Mouse (Mus musculus) embryonic facial prominence, embryonic 11.5 days (tissue): ENCODE results near the gene Dnm1. TPM values are rescaled to one million over a fixed set of nuclear protein-coding genes. Genes with fewer than 3 reads are reported as not detected.
A peak's percentile ranks its signal among the peaks of the same experiment; 100 is the strongest.

Source experiments
- ATAC-seq: fragments of 200-750 bp; cut with Nextera tagmentation; replicated peaks from 2 replicates; pipeline ENCODE4 v1.8.0; 2017; ENCODE audit warnings: low read depth; ENCODE audit not compliant: insufficient number of reproducible peaks, low FRiP score, low TSS enrichment
- DNase-seq: peaks from one replicate; pipeline ENCODE4 v3.0.0-alpha.2; 2015; ENCODE audit warnings: low spot score
- H3K27ac ChIP-seq: fragments of 300-500 bp; sonication (generic); replicated peaks from 2 replicates; pipeline ENCODE4 v1.5.1; 2014; ENCODE audit warnings: mild to moderate bottlenecking, low read depth, low read length, control low read depth
- H3K27me3 ChIP-seq: fragments of 300-500 bp; sonication (generic); 2 replicates; pipeline ENCODE4 v1.6.1; 2014; ENCODE audit warnings: mild to moderate bottlenecking, low read length, moderate library complexity, mixed read lengths; ENCODE audit not compliant: control insufficient read depth, insufficient read depth
- H3K36me3 ChIP-seq: fragments of 300-500 bp; sonication (generic); replicated peaks from 2 replicates; pipeline ENCODE4 v1.6.1; 2014; ENCODE audit warnings: low read depth, mild to moderate bottlenecking, low read length, moderate library complexity, mixed read lengths; ENCODE audit not compliant: control insufficient read depth, insufficient read depth
- H3K4me1 ChIP-seq: fragments of 300-500 bp; sonication (generic); 2 replicates; pipeline ENCODE4 v1.6.1; 2014; ENCODE audit warnings: low read length, mixed read lengths; ENCODE audit not compliant: control insufficient read depth, insufficient read depth
- H3K4me2 ChIP-seq: fragments of 300-500 bp; sonication (generic); 2 replicates; pipeline ENCODE4 v1.6.1; 2014; ENCODE audit warnings: low read depth, mild to moderate bottlenecking, control low read depth, low read length, moderate library complexity
- H3K4me3 ChIP-seq: fragments of 300-500 bp; sonication (generic); 2 replicates; pipeline ENCODE4 v1.5.1; 2014; ENCODE audit warnings: low read depth, low read length, control low read depth
- H3K9ac ChIP-seq: fragments of 300-500 bp; sonication (generic); replicated peaks from 2 replicates; pipeline ENCODE4 v1.6.1; 2014; ENCODE audit warnings: mild to moderate bottlenecking, control low read depth, low read length
- H3K9me3 ChIP-seq: fragments of 300-500 bp; sonication (generic); replicated peaks from 2 replicates; pipeline ENCODE4 v1.6.1; 2016; ENCODE audit warnings: mild to moderate bottlenecking, low read length, inconsistent platforms, mixed read lengths; ENCODE audit not compliant: control insufficient read depth
- WGBS: fragments of 180-500 bp; shearing (Covaris S2); extraction: QIAGEN DNeasy Blood & Tissue Kit; methylation state at CpG from one replicate; pipeline ENCODE4 v1.1.7; 2014; 5-methylcytosine and 5-hydroxymethylcytosine counted together
- polyA plus RNA-seq: library from polyadenylated mRNA; unstranded; fragments of >200 nt; fragmentation: Nextera tagmentation; extraction: Ambion mirVana; gene quantifications from 2 replicates; pipeline ENCODE4 v1.2.1, GENCODE M21; 2014

Dnm1 gene
- polyA plus RNA-seq, 1 experiment from 2014 or later = 31.0 TPM

GRCm38 (mm10) chr2:32312318-32312964, 40.7 kb downstream of the Dnm1 start:
- WGBS = under 1% methylated on average over 52 of the region's 56 CpGs
- H3K4me2 ChIP-seq = peak overlapping the region; percentile 99
- peak overlapping the region; percentile 82 for H3K9ac ChIP-seq
- H3K9me3 ChIP-seq = no peaks in the 10 kb centered on the region
- peak; percentile 96 for DNase-seq
- H3K36me3 ChIP-seq = no peaks in the 10 kb centered on the region; the same call in 1 of the 2 replicates
- ATAC-seq = peak; percentile 25
- peaks cover 16% of the 10 kb centered on the region for H3K4me1 ChIP-seq
- peak overlapping the region; percentile 70; the same call in 1 of the 2 replicates for H3K27ac ChIP-seq
- peak overlapping the region; percentile 75 for H3K4me3 ChIP-seq
- no peaks in the 10 kb centered on the region for H3K27me3 ChIP-seq

DNA sequence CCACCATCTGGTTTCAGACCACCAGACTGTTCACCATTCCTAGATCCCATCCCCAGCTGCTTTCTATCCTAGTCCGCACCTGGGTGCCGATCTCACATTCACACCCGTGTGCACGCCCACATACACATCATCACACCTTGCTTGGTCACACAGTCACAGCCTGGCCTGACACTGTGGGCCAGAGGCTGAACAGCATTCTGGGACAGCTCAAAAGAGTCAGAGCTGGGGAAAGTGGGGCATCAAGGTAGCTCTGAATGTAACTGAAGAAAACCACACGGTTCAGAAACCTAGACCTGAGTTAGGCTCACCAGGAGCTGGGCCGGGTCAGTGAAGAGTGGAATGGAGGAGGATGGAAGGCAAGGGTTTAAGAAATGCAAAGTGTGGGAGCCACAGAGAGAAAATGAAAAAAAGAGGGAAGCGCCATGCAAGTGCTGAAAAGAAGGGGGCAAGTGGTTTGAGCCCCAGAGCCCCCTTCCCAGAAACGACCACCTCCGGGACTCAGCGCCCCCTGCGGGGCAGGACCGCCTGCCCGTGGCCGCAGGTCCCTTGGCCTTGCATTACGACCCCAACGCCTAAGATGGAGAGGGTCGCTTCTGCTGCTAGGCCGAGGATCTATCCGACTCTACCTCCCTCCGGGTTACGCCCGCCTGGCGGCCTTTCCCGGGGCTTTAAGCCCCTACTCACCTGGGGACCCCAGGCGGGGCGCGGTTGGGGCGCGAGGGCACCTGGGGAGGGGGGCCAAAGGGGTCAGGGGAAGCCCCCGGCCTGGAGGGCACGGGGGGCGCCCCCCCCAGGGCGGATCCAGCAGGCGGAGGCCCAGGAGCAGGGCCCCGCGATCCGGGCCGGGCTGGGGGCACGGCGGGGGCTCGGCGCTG, 41.5 kb downstream of the Dnm1 start:
- Histone ChIP-seq H3K27me3 (no peaks in the 10 kb centered on the region), H3K9me3 (no peaks in the 10 kb centered on the region), H3K4me2 (peak overlapping the region; percentile 99), H3K36me3 (no peaks in the 10 kb centered on the region; the same call in 1 of the 2 replicates), H3K4me3 (peak overlapping the region; percentile 75), H3K4me1 (peaks cover 12% of the 10 kb centered on the region), H3K9ac (peak overlapping the region; percentile 82), H3K27ac (peak overlapping the region; percentile 70; the same call in 1 of the 2 replicates)
- ATAC-seq (peak; percentile 5; the same call in 1 of the 2 replicates), DNase-seq (no peak)
- WGBS = 10% methylated on average over 31 of the region's 42 CpGs

- H3K4me3 ChIP-seq = no peak overlapping the region
- H3K9ac ChIP-seq = 0 out of 2 replicates have a peak overlapping the region, but pooled peaks have one; percentile 26
- H3K27me3 ChIP-seq = no peaks in the 10 kb centered on the region
- WGBS = 83% methylated on average over 18 of the region's 18 CpGs
- H3K27ac ChIP-seq = no peak overlapping the region
- ATAC-seq (no peak), DNase-seq (no peak)
- H3K4me2 ChIP-seq = peak overlapping the region; percentile 99
- H3K36me3 ChIP-seq = peaks cover 5% of the 10 kb centered on the region
- H3K4me1 ChIP-seq = peaks cover 12% of the 10 kb centered on the region
- H3K9me3 ChIP-seq = no peaks in the 10 kb centered on the region
Observed at GRCm38 (mm10) chr2:32310096-32310845, 42.9 kb downstream of the Dnm1 start.

DNA sequence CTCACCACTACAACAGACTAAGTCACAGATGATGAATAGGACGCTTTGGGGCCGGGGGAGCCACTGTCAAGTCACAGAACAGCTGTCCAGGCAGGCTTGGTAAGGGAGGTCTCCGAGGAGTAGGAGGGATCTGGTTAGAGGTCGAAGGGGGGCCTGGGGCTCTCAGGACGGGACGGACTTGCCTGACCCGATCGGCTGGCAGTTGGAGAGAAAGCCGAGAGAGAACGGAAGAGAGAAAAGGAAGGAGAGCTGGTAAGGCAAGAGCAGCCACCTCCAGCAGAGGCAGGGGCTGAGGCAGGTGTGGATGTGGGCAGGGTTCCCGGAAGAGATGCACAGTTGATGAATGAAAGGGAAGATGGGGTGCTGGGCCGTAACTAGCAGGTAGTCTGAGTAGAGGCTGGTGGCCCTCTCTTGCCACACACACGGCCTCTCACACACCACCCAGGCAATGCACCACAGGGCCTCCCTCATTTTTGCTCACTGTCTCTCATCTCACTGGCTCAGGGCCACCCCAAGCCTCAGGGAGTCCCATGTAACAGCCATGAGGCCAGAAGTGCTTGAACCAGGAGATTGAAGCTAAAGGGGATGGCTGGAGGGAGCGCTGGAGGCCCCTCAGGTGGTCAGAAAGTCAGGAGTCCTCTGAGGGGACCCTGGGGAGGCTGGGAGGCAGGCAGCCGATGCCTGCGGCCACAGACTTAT, 44.1 kb downstream of the Dnm1 start:
- no peak overlapping the region for H3K27ac ChIP-seq
- 85% methylated on average over 16 of the region's 16 CpGs for WGBS
- DNase-seq (no peak), ATAC-seq (no peak)
- no peaks in the 10 kb centered on the region for H3K27me3 ChIP-seq
- H3K9ac ChIP-seq = no peak overlapping the region
- peaks cover 8% of the 10 kb centered on the region for H3K4me1 ChIP-seq
- no peaks in the 10 kb centered on the region for H3K9me3 ChIP-seq
- no peak overlapping the region for H3K4me2 ChIP-seq
- H3K36me3 ChIP-seq = peaks cover 5% of the 10 kb centered on the region
- H3K4me3 ChIP-seq = no peak overlapping the region

DNA sequence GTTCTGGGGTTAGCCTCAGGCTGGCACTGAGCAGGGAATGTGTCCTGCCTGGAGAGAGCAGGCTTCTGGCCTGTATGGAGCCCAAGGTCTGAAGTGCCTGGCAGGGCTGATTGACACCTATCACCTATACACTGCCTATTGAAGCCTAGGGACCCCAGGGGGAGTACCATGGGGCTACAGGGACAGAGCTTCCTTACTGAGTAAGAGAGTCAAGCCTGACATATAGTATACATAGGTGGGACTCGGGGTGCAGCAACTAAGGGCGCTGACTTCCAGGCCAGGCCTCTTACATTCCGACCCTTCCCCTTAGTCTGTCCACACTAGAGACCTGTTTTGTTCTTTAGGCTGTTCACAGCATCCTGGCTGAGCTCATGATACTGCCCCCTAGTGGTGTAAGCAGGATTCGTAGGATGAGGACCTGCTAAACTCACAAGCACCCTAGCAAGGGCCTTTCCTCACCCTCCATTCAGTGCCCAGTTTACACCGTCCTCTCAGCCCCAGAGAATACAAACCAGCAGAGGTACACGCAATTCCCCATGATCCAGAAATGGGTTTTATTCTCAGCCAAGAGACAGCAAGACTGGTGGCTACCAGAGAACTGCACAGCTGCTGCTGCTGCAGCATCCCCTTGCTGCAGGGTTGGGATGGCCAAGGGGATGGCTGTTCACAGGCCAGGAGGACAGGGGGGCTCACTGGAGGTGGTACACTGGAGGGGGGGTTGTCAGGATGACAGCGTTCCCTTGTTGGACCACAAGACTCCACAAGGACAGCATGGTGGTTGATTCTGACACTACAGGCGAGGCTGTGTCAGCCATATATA, 45.0 kb downstream of the Dnm1 start:
- peaks cover 5% of the 10 kb centered on the region for H3K36me3 ChIP-seq

DNA sequence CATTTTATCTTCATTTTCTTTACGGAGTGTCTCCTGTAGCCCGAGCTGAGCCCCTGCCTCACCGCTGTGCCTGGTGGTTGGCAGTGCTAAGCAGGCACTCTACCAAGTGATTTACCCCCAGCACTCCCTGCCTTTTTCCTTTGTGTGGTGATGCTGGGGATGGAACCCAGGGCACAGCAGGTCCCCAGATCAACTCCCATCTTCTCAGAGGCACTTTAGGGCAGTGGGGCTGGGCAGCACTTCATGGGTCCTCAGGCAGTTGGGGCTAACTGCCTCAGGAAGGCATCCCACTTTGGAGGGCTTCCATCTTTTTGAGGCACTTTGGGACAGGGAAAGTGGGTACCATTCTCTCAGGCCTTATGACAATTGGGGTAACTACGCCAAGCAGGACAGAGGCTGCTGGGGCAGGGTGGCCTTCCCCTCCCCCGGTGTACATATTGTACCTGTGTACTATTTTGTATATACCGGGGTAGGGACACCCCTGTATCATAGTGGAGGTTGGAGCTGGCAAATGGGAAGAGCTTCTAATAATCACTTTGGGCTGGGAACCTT, 45.8 kb downstream of the Dnm1 start:
- Histone ChIP-seq H3K36me3 (peaks cover 5% of the 10 kb centered on the region), H3K4me1 (peaks cover 8% of the 10 kb centered on the region)

More for the DNA sequence above, 45.0 kb downstream of the Dnm1 start:
- no peak overlapping the region for H3K4me2 ChIP-seq
- no peak overlapping the region for H3K27ac ChIP-seq
- H3K27me3 ChIP-seq = no peaks in the 10 kb centered on the region
- peak; percentile 85 for DNase-seq
- H3K9ac ChIP-seq = no peak overlapping the region
- no peaks in the 10 kb centered on the region for H3K9me3 ChIP-seq
- H3K4me1 ChIP-seq = peaks cover 8% of the 10 kb centered on the region
- no peak overlapping the region for H3K4me3 ChIP-seq
- 48% methylated on average over 8 of the region's 8 CpGs for WGBS
- ATAC-seq = no peak

DNA sequence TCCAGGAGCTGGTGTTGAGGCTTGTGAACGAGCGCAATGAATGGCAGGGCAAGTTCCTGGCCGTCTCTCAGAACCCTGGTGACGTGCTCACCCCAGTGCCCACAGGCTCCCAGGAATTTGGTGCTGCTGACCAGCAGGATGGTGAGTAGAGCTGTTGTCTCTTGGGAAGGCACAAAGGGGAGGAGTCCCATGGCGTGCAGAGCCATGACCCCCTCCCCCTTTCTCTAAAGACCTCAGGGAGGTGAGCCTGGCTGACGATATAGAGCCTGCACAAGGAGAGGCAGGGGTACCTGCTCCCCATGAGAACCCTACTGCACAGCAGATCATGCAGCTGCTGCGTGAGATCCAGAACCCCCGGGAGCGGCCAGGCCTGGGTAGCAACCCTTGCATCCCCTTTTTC, 47.0 kb downstream of the Dnm1 start:
- H3K9me3 ChIP-seq = no peaks in the 10 kb centered on the region
- H3K27me3 ChIP-seq = no peaks in the 10 kb centered on the region
- H3K36me3 ChIP-seq = peaks cover 5% of the 10 kb centered on the region
- H3K4me3 ChIP-seq = no peak overlapping the region
- H3K4me2 ChIP-seq = no peak overlapping the region
- H3K9ac ChIP-seq = no peak overlapping the region
- 84% methylated on average over 9 of the region's 9 CpGs for WGBS
- H3K4me1 ChIP-seq = peaks cover 5% of the 10 kb centered on the region
- DNase-seq (no peak), ATAC-seq (no peak)
- no peak overlapping the region for H3K27ac ChIP-seq

More for the DNA sequence above, 45.8 kb downstream of the Dnm1 start:
- H3K27me3 ChIP-seq = no peaks in the 10 kb centered on the region
- ATAC-seq (no peak), DNase-seq (no peak)
- no peaks in the 10 kb centered on the region for H3K9me3 ChIP-seq
- WGBS = 83% methylated on average over 6 of the region's 6 CpGs
- no peak overlapping the region for H3K9ac ChIP-seq
- no peak overlapping the region for H3K4me3 ChIP-seq
- H3K27ac ChIP-seq = no peak overlapping the region
- H3K4me2 ChIP-seq = no peak overlapping the region
